Mouse (Mus musculus): ENCODE results near the gene Ralgapa2.

GRCm38 (mm10) chr2:146216111-146217064, 295.8 kb downstream of the Ralgapa2 start:
- TF ChIP-seq POLR2A (IDR thresholded peaks at IDR 0.05; ENCODE audit: low read depth, low read length) (no peak), CTCF (IDR thresholded peaks at IDR 0.05; ENCODE audit: extremely low read depth, insufficient read depth, insufficient read length, insufficient replicate concordance) (no peak)
